Mouse (Mus musculus): ENCODE data around the gene B9d2. TPM values are rescaled to one million over a fixed set of nuclear protein-coding genes. Genes with fewer than 3 reads are reported as not detected.

Gene B9d2
- polyA plus RNA-seq, 2 experiments: 18.8 to 21.9 TPM

GRCm38 (mm10) chr7:25671686-25672085 lies 8.9 kb upstream of the B9d2 start:
- TF ChIP-seq CTCF (IDR thresholded peaks at IDR 0.05; ENCODE audit: low read depth) (no peak), EP300 (IDR thresholded peaks at IDR 0.05; ENCODE audit: low read depth) (no peak)
- Histone ChIP-seq H3K4me3 (ENCODE audit: insufficient read depth in 1 of 2, low read depth in 2 of 2, low read length in 2 of 2) (no peak overlapping the region), H3K4me1 (replicated peaks; ENCODE audit: control insufficient read depth in 2 of 2, insufficient read depth in 2 of 2, low read length in 1 of 2) (no peaks in the 10 kb centered on the region), H3K36me3 (replicated peaks; ENCODE audit: control insufficient read depth, insufficient read depth, low read depth) (no peaks in the 10 kb centered on the region), H3K4me2 (ENCODE audit: low read depth) (no peak overlapping the region), H3K9me3 (ENCODE audit: control insufficient read depth, low read length) (no peaks in the 10 kb centered on the region), H3K27ac (no peak overlapping the region), H3K27me3 (ENCODE audit: control insufficient read depth, insufficient read depth, low read length) (peaks cover 21% of the 10 kb centered on the region), H3K9ac (replicated peaks) (no peak overlapping the region)
- ATAC-seq (ENCODE audit: insufficient read depth) (no peak), DNase-seq (ENCODE audit: low read depth in 3 of 3, low spot score in 3 of 3) (no peak)
- WGBS (ENCODE audit: insufficient replicate concordance): 47% methylated on average over 2 of the region's 2 CpGs

- no peak for ATAC-seq (ENCODE audit: insufficient read depth)
- no peak overlapping the region for H3K4me3 ChIP-seq (ENCODE audit: insufficient read depth in 1 of 2, low read depth in 2 of 2, low read length in 2 of 2)
- TF ChIP-seq EP300 (IDR thresholded peaks at IDR 0.05; ENCODE audit: low read depth) (no peak), CTCF (IDR thresholded peaks at IDR 0.05; ENCODE audit: low read depth) (peak; percentile 59)
- 48% methylated on average over 4 of the region's 4 CpGs for WGBS (ENCODE audit: insufficient replicate concordance)
- H3K27ac ChIP-seq: no peak overlapping the region
- no peak for DNase-seq (ENCODE audit: low read depth in 3 of 3, low spot score in 3 of 3)
- H3K27me3 ChIP-seq (ENCODE audit: control insufficient read depth, insufficient read depth, low read length): peaks cover 21% of the 10 kb centered on the region
- no peak overlapping the region for H3K9ac ChIP-seq (replicated peaks)
- no peaks in the 10 kb centered on the region for H3K4me1 ChIP-seq (replicated peaks; ENCODE audit: control insufficient read depth in 2 of 2, insufficient read depth in 2 of 2, low read length in 1 of 2)
- no peaks in the 10 kb centered on the region for H3K9me3 ChIP-seq (ENCODE audit: control insufficient read depth, low read length)
- no peaks in the 10 kb centered on the region for H3K36me3 ChIP-seq (replicated peaks; ENCODE audit: control insufficient read depth, insufficient read depth, low read depth)
- H3K4me2 ChIP-seq (ENCODE audit: low read depth): no peak overlapping the region
These were observed 8.1 kb upstream of the B9d2 start for GRCm38 (mm10) chr7:25672442-25672841.

GRCm38 (mm10) chr7:25674297-25674696 lies 6.3 kb upstream of the B9d2 start:
- WGBS (ENCODE audit: insufficient replicate concordance): 15% methylated on average over 9 of the region's 9 CpGs
- ATAC-seq (ENCODE audit: insufficient read depth) (no peak), DNase-seq (ENCODE audit: low read depth in 3 of 3, low spot score in 3 of 3) (no peak)
- TF ChIP-seq CTCF (IDR thresholded peaks at IDR 0.05; ENCODE audit: low read depth) (no peak), EP300 (IDR thresholded peaks at IDR 0.05; ENCODE audit: low read depth) (no peak)
- no peak overlapping the region for H3K9ac ChIP-seq (replicated peaks)
- H3K4me1 ChIP-seq (replicated peaks; ENCODE audit: control insufficient read depth in 2 of 2, insufficient read depth in 2 of 2, low read length in 1 of 2): peaks cover 0 to 3% of the 10 kb centered on the region in 2 experiments; a peak in 2 of 4 replicates
- H3K9me3 ChIP-seq (ENCODE audit: control insufficient read depth, low read length): no peaks in the 10 kb centered on the region
- peaks cover 21% of the 10 kb centered on the region for H3K27me3 ChIP-seq (ENCODE audit: control insufficient read depth, insufficient read depth, low read length)
- H3K36me3 ChIP-seq (replicated peaks; ENCODE audit: control insufficient read depth, insufficient read depth, low read depth): no peaks in the 10 kb centered on the region
- H3K27ac ChIP-seq: no peak overlapping the region
- H3K4me2 ChIP-seq (ENCODE audit: low read depth): peak overlapping the region; percentile 66
- no peak overlapping the region; a peak in 1 of 4 replicates for H3K4me3 ChIP-seq (ENCODE audit: insufficient read depth in 1 of 2, low read depth in 2 of 2, low read length in 2 of 2)

GRCm38 (mm10) chr7:25674719-25675300 lies 5.8 kb upstream of the B9d2 start, which contains the start of gene Tmem91:
Gene Tmem91, minus strand, starts transcription at chr7:25675166.
- peak within 1 kb of the TSS; percentile 66 for H3K4me2 ChIP-seq (ENCODE audit: low read depth)
- no peak for ATAC-seq (ENCODE audit: insufficient read depth)
- H3K4me1 ChIP-seq (replicated peaks; ENCODE audit: control insufficient read depth in 2 of 2, insufficient read depth in 2 of 2, low read length in 1 of 2): peaks cover under 1 to 7% of the 10 kb centered on the region in 2 experiments
- H3K9ac ChIP-seq (replicated peaks): no peak within 1 kb of the TSS
- 2% methylated on average over 29 of the region's 29 CpGs for WGBS (ENCODE audit: insufficient replicate concordance)
- peak within 1 kb of the TSS in 1 of 2 experiments; percentile 37; a peak in 2 of 4 replicates for H3K4me3 ChIP-seq (ENCODE audit: insufficient read depth in 1 of 2, low read depth in 2 of 2, low read length in 2 of 2)
- H3K27me3 ChIP-seq (ENCODE audit: control insufficient read depth, insufficient read depth, low read length): peaks cover 21% of the 10 kb centered on the region
- H3K27ac ChIP-seq: no peak within 1 kb of the TSS
- H3K9me3 ChIP-seq (ENCODE audit: control insufficient read depth, low read length): no peaks in the 10 kb centered on the region
- TF ChIP-seq CTCF (IDR thresholded peaks at IDR 0.05; ENCODE audit: low read depth): no peak
- TF ChIP-seq EP300 (IDR thresholded peaks at IDR 0.05; ENCODE audit: low read depth): no peak
- no peaks in the 10 kb centered on the region for H3K36me3 ChIP-seq (replicated peaks; ENCODE audit: control insufficient read depth, insufficient read depth, low read depth)
- no peak for DNase-seq (ENCODE audit: low read depth in 3 of 3, low spot score in 3 of 3)

GRCm38 (mm10) chr7:25675405-25675804 lies 5.2 kb upstream of the B9d2 start:
- no peak for DNase-seq (ENCODE audit: low read depth in 3 of 3, low spot score in 3 of 3)
- Histone ChIP-seq H3K4me1 (replicated peaks; ENCODE audit: control insufficient read depth in 2 of 2, insufficient read depth in 2 of 2, low read length in 1 of 2) (peaks cover 6 to 11% of the 10 kb centered on the region in 2 experiments), H3K27ac (no peak overlapping the region), H3K27me3 (ENCODE audit: control insufficient read depth, insufficient read depth, low read length) (peaks cover 21% of the 10 kb centered on the region), H3K9ac (replicated peaks) (no peak overlapping the region), H3K4me3 (ENCODE audit: insufficient read depth in 1 of 2, low read depth in 2 of 2, low read length in 2 of 2) (no peak overlapping the region), H3K36me3 (replicated peaks; ENCODE audit: control insufficient read depth, insufficient read depth, low read depth) (no peaks in the 10 kb centered on the region), H3K4me2 (ENCODE audit: low read depth) (no peak overlapping the region; the same call in 1 of the 2 replicates), H3K9me3 (ENCODE audit: control insufficient read depth, low read length) (no peaks in the 10 kb centered on the region)
- no peak for TF ChIP-seq CTCF (IDR thresholded peaks at IDR 0.05; ENCODE audit: low read depth)
- no peak for TF ChIP-seq EP300 (IDR thresholded peaks at IDR 0.05; ENCODE audit: low read depth)
- no peak for ATAC-seq (ENCODE audit: insufficient read depth)
- WGBS (ENCODE audit: insufficient replicate concordance): 60% methylated on average over 6 of the region's 6 CpGs

Data from liver, embryonic 14.5 days (tissue).